In genomic region chr6:147559316-147559715, GRCm38 (mm10) we compare ENCODE assay signal across 28 mouse cellular contexts.
"Had no signal": no experiment of that assay in that cellular context is flagged by ENCODE, and none has a peak within 500 bp of the region (broad histone marks: within the 10 kb centered on the region; RNA-seq: fewer than 3 reads in every experiment).

No protein-coding gene starts in this region.

- H3K4me1 ChIP-seq: embryonic facial prominence, embryonic 10.5 days; embryonic facial prominence, embryonic 15.5 days; forebrain, embryonic 10.5 days; forebrain, embryonic 12.5 days; forebrain, embryonic 13.5 days; forebrain, embryonic 15.5 days had no signal

- H3K4me2 ChIP-seq: embryonic facial prominence, embryonic 12.5 days; embryonic facial prominence, embryonic 13.5 days; embryonic facial prominence, embryonic 15.5 days; forebrain, embryonic 12.5 days; forebrain, embryonic 13.5 days; forebrain, embryonic 15.5 days had no signal

- H3K27me3 ChIP-seq: embryonic facial prominence, embryonic 12.5 days; embryonic facial prominence, embryonic 13.5 days; embryonic facial prominence, embryonic 15.5 days; forebrain, embryonic 12.5 days; forebrain, embryonic 13.5 days; forebrain, embryonic 15.5 days had no signal

- H3K27ac ChIP-seq: embryonic facial prominence, embryonic 10.5 days; embryonic facial prominence, embryonic 12.5 days; embryonic facial prominence, embryonic 13.5 days; embryonic facial prominence, embryonic 15.5 days; forebrain, embryonic 10.5 days; forebrain, embryonic 12.5 days; forebrain, embryonic 13.5 days; forebrain, embryonic 15.5 days; gastrocnemius, adult 2 months; heart, adult 2 months had no signal

- ATAC-seq: forebrain, embryonic 13.5 days; forebrain, embryonic 14.5 days; forebrain, embryonic 15.5 days; forebrain, embryonic 16.5 days; forebrain, postnatal 0 days had no signal

- H3K4me3 ChIP-seq: embryonic facial prominence, embryonic 10.5 days; embryonic facial prominence, embryonic 12.5 days; embryonic facial prominence, embryonic 13.5 days; embryonic facial prominence, embryonic 15.5 days; erythroblast, embryonic 14.5 days; forebrain, embryonic 10.5 days; forebrain, embryonic 12.5 days; forebrain, embryonic 13.5 days; forebrain, embryonic 15.5 days; gastrocnemius, adult 2 months; heart, adult 2 months had no signal

- H3K36me3 ChIP-seq: embryonic facial prominence, embryonic 10.5 days; embryonic facial prominence, embryonic 13.5 days; embryonic facial prominence, embryonic 15.5 days; forebrain, embryonic 10.5 days; forebrain, embryonic 12.5 days; forebrain, embryonic 15.5 days had no signal

- H3K9ac ChIP-seq: embryonic facial prominence, embryonic 12.5 days; embryonic facial prominence, embryonic 13.5 days; embryonic facial prominence, embryonic 15.5 days; forebrain, embryonic 12.5 days; forebrain, embryonic 13.5 days; forebrain, embryonic 15.5 days; forebrain, postnatal 0 days had no signal

- H3K9me3 ChIP-seq: embryonic facial prominence, embryonic 10.5 days; embryonic facial prominence, embryonic 12.5 days; embryonic facial prominence, embryonic 13.5 days; embryonic facial prominence, embryonic 15.5 days; forebrain, embryonic 10.5 days; forebrain, embryonic 12.5 days; forebrain, embryonic 13.5 days; forebrain, embryonic 15.5 days had no signal

- DNase-seq: cerebellum, adult 2 months; cerebellum, adult 8-10 months; cerebellum, adult 9-10 months; cerebellum, adult 9-11 months; cerebellum, postnatal 10 days; cerebellum, postnatal 14 days; cerebellum, postnatal 25 days; cerebellum, postnatal 36 days; embryo, embryonic 11 days; forebrain, postnatal 0 days; gastrocnemius, adult 2 months; gastrocnemius, postnatal 10 days; gastrocnemius, postnatal 14 days; gastrocnemius, postnatal 25 days; gastrocnemius, postnatal 36 days; heart, adult 18-20 months; heart, adult 2 months had no signal
